ENCODE assay signal across 11 mouse cellular contexts in genomic region chr2:7241523-7241941, GRCm38 (mm10).
DNase-seq lines count a peak whose midpoint lies in the region; ATAC-seq lines count a peak whose summit lies in the region.
"Had no signal": no experiment of that assay in that cellular context is flagged by ENCODE, and none has a peak within 500 bp of the region (broad histone marks: within the 10 kb centered on the region; RNA-seq: fewer than 3 reads in every experiment).

No protein-coding gene starts in this region.

- peak; percentile 31 for DNase-seq in hindbrain, embryonic 14.5 days (ENCODE audit: low spot score)
- peak; percentile 39 for DNase-seq in Muller cell, postnatal 12 days (ENCODE audit: inconsistent ontology term)
- DNase-seq in ovary, postnatal 10 days (ENCODE audit: low spot score), result no peak
- DNase-seq: cerebellum, adult 11-12 months; liver had no signal

- H3K9me3 ChIP-seq in forebrain, embryonic 15.5 days, result no peaks in the 10 kb centered on the region
- no peaks in the 10 kb centered on the region for H3K9me3 ChIP-seq in forebrain, embryonic 12.5 days
- no peaks in the 10 kb centered on the region for H3K9me3 ChIP-seq in hindbrain, embryonic 14.5 days (ENCODE audit: control insufficient read depth, low read length)
- no peaks in the 10 kb centered on the region for H3K9me3 ChIP-seq in hindbrain, embryonic 16.5 days (ENCODE audit: control insufficient read depth, low read length)
- no peaks in the 10 kb centered on the region for H3K9me3 ChIP-seq in lung, embryonic 16.5 days (ENCODE audit: control insufficient read depth, low read length)
- no peaks in the 10 kb centered on the region for H3K9me3 ChIP-seq in intestine, embryonic 15.5 days
- H3K9me3 ChIP-seq: neural tube, embryonic 12.5 days had no signal

- no peaks in the 10 kb centered on the region for H3K36me3 ChIP-seq in forebrain, embryonic 15.5 days
- H3K36me3 ChIP-seq in forebrain, embryonic 12.5 days (replicated peaks), result no peaks in the 10 kb centered on the region
- no peaks in the 10 kb centered on the region for H3K36me3 ChIP-seq in hindbrain, embryonic 14.5 days (replicated peaks; ENCODE audit: control insufficient read depth, insufficient read depth)
- no peaks in the 10 kb centered on the region for H3K36me3 ChIP-seq in hindbrain, embryonic 16.5 days (ENCODE audit: control insufficient read depth, insufficient read depth, low read length)
- H3K36me3 ChIP-seq in lung, embryonic 16.5 days (ENCODE audit: control insufficient read depth, insufficient read depth, low read length), result no peaks in the 10 kb centered on the region
- no peaks in the 10 kb centered on the region for H3K36me3 ChIP-seq in intestine, embryonic 15.5 days
- H3K36me3 ChIP-seq: neural tube, embryonic 12.5 days had no signal

- no peak overlapping the region for H3K9ac ChIP-seq in forebrain, embryonic 15.5 days (replicated peaks)
- H3K9ac ChIP-seq in forebrain, embryonic 12.5 days, result no peak overlapping the region
- no peak overlapping the region for H3K9ac ChIP-seq in hindbrain, embryonic 14.5 days
- H3K9ac ChIP-seq in hindbrain, embryonic 16.5 days (ENCODE audit: low read depth, low read length), result no peak overlapping the region
- no peak overlapping the region for H3K9ac ChIP-seq in lung, embryonic 16.5 days (ENCODE audit: low read length)
- H3K9ac ChIP-seq in intestine, embryonic 15.5 days, result no peak overlapping the region
- H3K9ac ChIP-seq: neural tube, embryonic 12.5 days had no signal

- H3K4me3 ChIP-seq in forebrain, embryonic 15.5 days, result no peak overlapping the region
- no peak overlapping the region for H3K4me3 ChIP-seq in forebrain, embryonic 12.5 days (replicated peaks)
- H3K4me3 ChIP-seq in hindbrain, embryonic 14.5 days (replicated peaks; ENCODE audit: low read length), result no peak overlapping the region
- no peak overlapping the region for H3K4me3 ChIP-seq in hindbrain, embryonic 16.5 days (ENCODE audit: low read length)
- no peak overlapping the region for H3K4me3 ChIP-seq in lung, embryonic 16.5 days (ENCODE audit: low read length)
- H3K4me3 ChIP-seq in intestine, embryonic 15.5 days (replicated peaks), result no peak overlapping the region
- H3K4me3 ChIP-seq: neural tube, embryonic 12.5 days had no signal

- WGBS in forebrain, embryonic 15.5 days, result 51% methylated on average over 4 of the region's 4 CpGs
- 72% methylated on average over 4 of the region's 4 CpGs for WGBS in forebrain, embryonic 12.5 days
- WGBS in hindbrain, embryonic 14.5 days, result 34% methylated on average over 4 of the region's 4 CpGs
- 37% methylated on average over 4 of the region's 4 CpGs for WGBS in hindbrain, embryonic 16.5 days
- 66% methylated on average over 4 of the region's 4 CpGs for WGBS in lung, embryonic 16.5 days
- WGBS in intestine, embryonic 15.5 days, result 60% methylated on average over 4 of the region's 4 CpGs

- H3K27me3 ChIP-seq in forebrain, embryonic 15.5 days, result no peaks in the 10 kb centered on the region
- H3K27me3 ChIP-seq in forebrain, embryonic 12.5 days, result no peaks in the 10 kb centered on the region
- H3K27me3 ChIP-seq in hindbrain, embryonic 14.5 days (ENCODE audit: control insufficient read depth, insufficient read depth, low read length), result no peaks in the 10 kb centered on the region
- H3K27me3 ChIP-seq in hindbrain, embryonic 16.5 days (replicated peaks; ENCODE audit: control insufficient read depth, insufficient read depth, low read length), result no peaks in the 10 kb centered on the region
- no peaks in the 10 kb centered on the region for H3K27me3 ChIP-seq in lung, embryonic 16.5 days (ENCODE audit: control insufficient read depth, insufficient read depth, low read depth, low read length)
- H3K27me3 ChIP-seq in intestine, embryonic 15.5 days (replicated peaks), result no peaks in the 10 kb centered on the region
- H3K27me3 ChIP-seq: neural tube, embryonic 12.5 days had no signal

- H3K4me2 ChIP-seq in forebrain, embryonic 15.5 days (replicated peaks), result no peak overlapping the region
- no peak overlapping the region for H3K4me2 ChIP-seq in forebrain, embryonic 12.5 days
- no peak overlapping the region for H3K4me2 ChIP-seq in hindbrain, embryonic 14.5 days (replicated peaks)
- no peak overlapping the region for H3K4me2 ChIP-seq in hindbrain, embryonic 16.5 days (ENCODE audit: low read length)
- no peak overlapping the region for H3K4me2 ChIP-seq in lung, embryonic 16.5 days (ENCODE audit: low read depth, low read length)
- no peak overlapping the region for H3K4me2 ChIP-seq in intestine, embryonic 15.5 days (replicated peaks)
- H3K4me2 ChIP-seq: neural tube, embryonic 12.5 days had no signal

- H3K4me1 ChIP-seq in forebrain, embryonic 15.5 days, result no peaks in the 10 kb centered on the region; the same call in 1 of the 2 replicates
- no peaks in the 10 kb centered on the region for H3K4me1 ChIP-seq in forebrain, embryonic 12.5 days
- 0 out of 2 replicates have a peak, but pooled peaks cover 8% of the 10 kb centered on the region for H3K4me1 ChIP-seq in hindbrain, embryonic 14.5 days (replicated peaks; ENCODE audit: control insufficient read depth, insufficient read depth, low read length)
- no peaks in the 10 kb centered on the region; the same call in none of the 2 replicates for H3K4me1 ChIP-seq in hindbrain, embryonic 16.5 days (ENCODE audit: control insufficient read depth, insufficient read depth, low read depth, low read length)
- peaks cover 3% of the 10 kb centered on the region; the same call in 1 of the 2 replicates for H3K4me1 ChIP-seq in lung, embryonic 16.5 days (replicated peaks; ENCODE audit: control insufficient read depth, insufficient read depth, low read length)
- peaks cover 5% of the 10 kb centered on the region; the same call in 1 of the 2 replicates for H3K4me1 ChIP-seq in intestine, embryonic 15.5 days (replicated peaks)
- H3K4me1 ChIP-seq: neural tube, embryonic 12.5 days had no signal

- peak overlapping the region; percentile 56 for H3K27ac ChIP-seq in forebrain, embryonic 15.5 days (replicated peaks)
- H3K27ac ChIP-seq in forebrain, embryonic 12.5 days, result no peak overlapping the region
- no peak overlapping the region for H3K27ac ChIP-seq in hindbrain, embryonic 14.5 days
- H3K27ac ChIP-seq in hindbrain, embryonic 16.5 days (ENCODE audit: low read depth, low read length), result no peak overlapping the region
- H3K27ac ChIP-seq in lung, embryonic 16.5 days (ENCODE audit: low read length), result peak overlapping the region; percentile 46; the same call in 1 of the 2 replicates
- no peak overlapping the region for H3K27ac ChIP-seq in intestine, embryonic 15.5 days
- H3K27ac ChIP-seq: neural tube, embryonic 12.5 days had no signal

- no peak; the same call in 1 of the 2 replicates for ATAC-seq in forebrain, embryonic 15.5 days (replicated peaks)
- ATAC-seq in forebrain, embryonic 12.5 days (ENCODE audit: low FRiP score), result no peak
- no peak for ATAC-seq in hindbrain, embryonic 14.5 days (ENCODE audit: low FRiP score)
- no peak for ATAC-seq in hindbrain, embryonic 16.5 days
- ATAC-seq in lung, embryonic 16.5 days (ENCODE audit: low read depth), result peak; percentile 29; the same call in 1 of the 2 replicates
- no peak for ATAC-seq in intestine, embryonic 15.5 days

Comparison
In these comparisons a context has a peak if more than half of its experiments do, and no peak if none do; other contexts are left out.
1. H3K27ac ChIP-seq: peak in forebrain, embryonic 15.5 days (single experiment) and lung, embryonic 16.5 days (single experiment); none in forebrain, embryonic 12.5 days (single experiment), hindbrain, embryonic 14.5 days (single experiment), hindbrain, embryonic 16.5 days (single experiment) and intestine, embryonic 15.5 days (single experiment).